9 mouse cellular contexts compared by ENCODE assay signal in genomic region chr11:109363191-109364133, GRCm38 (mm10). TPM values are rescaled to one million over a fixed set of nuclear protein-coding genes. Genes with fewer than 3 reads are reported as not detected.
DNase-seq lines count a peak whose midpoint lies in the region; ATAC-seq lines count a peak whose summit lies in the region.
"Had no signal": no experiment of that assay in that cellular context is flagged by ENCODE, and none has a peak within 500 bp of the region (broad histone marks: within the 10 kb centered on the region; RNA-seq: fewer than 3 reads in every experiment).

No protein-coding gene starts in this region.

- 1% methylated on average over 52 of the region's 53 CpGs for WGBS in embryonic facial prominence, embryonic 15.5 days
- WGBS in heart, embryonic 16.5 days: under 1% methylated on average over 53 of the region's 53 CpGs
- 2% methylated on average over 44 of the region's 53 CpGs for WGBS in stomach, embryonic 14.5 days

- peak overlapping the region; percentile 96 for H3K27ac ChIP-seq in embryonic facial prominence, embryonic 15.5 days (replicated peaks)
- H3K27ac ChIP-seq in heart, embryonic 16.5 days (ENCODE audit: low read length): peak overlapping the region; percentile 99
- H3K27ac ChIP-seq in stomach, embryonic 14.5 days (ENCODE audit: low read length): peak overlapping the region; percentile 96

- H3K4me2 ChIP-seq in embryonic facial prominence, embryonic 15.5 days (replicated peaks): peak overlapping the region; percentile 65
- H3K4me2 ChIP-seq in heart, embryonic 16.5 days (ENCODE audit: low read depth, low read length): peak overlapping the region; percentile 66
- H3K4me2 ChIP-seq in stomach, embryonic 14.5 days (replicated peaks; ENCODE audit: low read depth, low read length): peak overlapping the region; percentile 59

- H3K4me1 ChIP-seq in embryonic facial prominence, embryonic 15.5 days: peaks cover 57% of the 10 kb centered on the region
- peaks cover 62% of the 10 kb centered on the region for H3K4me1 ChIP-seq in heart, embryonic 16.5 days (ENCODE audit: control insufficient read depth, insufficient read depth, low read length)
- peaks cover 48% of the 10 kb centered on the region for H3K4me1 ChIP-seq in stomach, embryonic 14.5 days (ENCODE audit: control insufficient read depth, insufficient read depth, low read length)

- peak overlapping the region; percentile 85 for H3K9ac ChIP-seq in embryonic facial prominence, embryonic 15.5 days
- peak overlapping the region; percentile 96 for H3K9ac ChIP-seq in heart, embryonic 16.5 days (ENCODE audit: low read length)
- peak overlapping the region; percentile 95 for H3K9ac ChIP-seq in stomach, embryonic 14.5 days (replicated peaks; ENCODE audit: low read depth, low read length)

- peak; percentile 53 for ATAC-seq in embryonic facial prominence, embryonic 15.5 days (ENCODE audit: insufficient number of reproducible peaks, low FRiP score, low TSS enrichment, low read depth)
- peak; percentile 38 for ATAC-seq in heart, embryonic 16.5 days (replicated peaks; ENCODE audit: extremely low read depth, insufficient read depth, low FRiP score)
- peak; percentile 38 for ATAC-seq in megakaryocyte, adult 5-6 weeks (ENCODE audit: poor library complexity, severe bottlenecking)
- peak; percentile 43 for ATAC-seq in stomach, embryonic 14.5 days (ENCODE audit: insufficient number of reproducible peaks, insufficient read depth, low FRiP score, low read depth)

- peak overlapping the region; percentile 92 for H3K4me3 ChIP-seq in embryonic facial prominence, embryonic 15.5 days (replicated peaks)
- peak overlapping the region; percentile 81 for H3K4me3 ChIP-seq in heart, embryonic 16.5 days (ENCODE audit: low read length)
- H3K4me3 ChIP-seq in stomach, embryonic 14.5 days (ENCODE audit: low read depth, low read length): peak overlapping the region; percentile 97

- H3K9me3 ChIP-seq in embryonic facial prominence, embryonic 15.5 days (replicated peaks): no peaks in the 10 kb centered on the region
- no peaks in the 10 kb centered on the region for H3K9me3 ChIP-seq in heart, embryonic 16.5 days (replicated peaks; ENCODE audit: control insufficient read depth, low read length)
- H3K9me3 ChIP-seq in stomach, embryonic 14.5 days (ENCODE audit: control insufficient read depth, low read depth, low read length): no peaks in the 10 kb centered on the region

- peaks cover 5% of the 10 kb centered on the region; the same call in 1 of the 2 replicates for H3K36me3 ChIP-seq in embryonic facial prominence, embryonic 15.5 days
- H3K36me3 ChIP-seq in heart, embryonic 16.5 days (ENCODE audit: control insufficient read depth, insufficient read depth): peaks cover 8% of the 10 kb centered on the region
- peaks cover 14% of the 10 kb centered on the region for H3K36me3 ChIP-seq in stomach, embryonic 14.5 days (ENCODE audit: control insufficient read depth, insufficient read depth, low read length)

- H3K27me3 ChIP-seq in embryonic facial prominence, embryonic 15.5 days: no peaks in the 10 kb centered on the region
- H3K27me3 ChIP-seq in heart, embryonic 16.5 days (ENCODE audit: control insufficient read depth, insufficient read depth, low read length): no peaks in the 10 kb centered on the region
- no peaks in the 10 kb centered on the region for H3K27me3 ChIP-seq in stomach, embryonic 14.5 days (ENCODE audit: control insufficient read depth, insufficient read depth, low read length)

- DNase-seq in urinary bladder, adult 18-20 months (ENCODE audit: low spot score in 2 of 2): peak; percentile 31 to 59
- DNase-seq in urinary bladder, postnatal 10 days (ENCODE audit: low spot score): no peak
- peak; percentile 71 for DNase-seq in kidney, postnatal 10 days
- DNase-seq in right cerebral cortex, postnatal 14 days: no peak

RNA-seq across cellular contexts. Expression of gene Gna13, which starts 0.8 kb away (rescaled TPM):
- 24.8 and 25.6 TPM in 2 replicates for polyA plus RNA-seq in embryonic facial prominence, embryonic 15.5 days (2015; fragmentation: Nextera tagmentation; extraction: Ambion mirVana)
- polyA plus RNA-seq in heart, embryonic 16.5 days (2015; fragmentation: Nextera tagmentation; extraction: Ambion mirVana): 20.7 and 21.6 TPM in 2 replicates
- 59.5 and 61.2 TPM in 2 replicates for total RNA-seq in megakaryocyte, adult 5-6 weeks (2015)
- total RNA-seq in megakaryocyte, adult 5-6 weeks (2017): 54.2 and 57.3 TPM in 2 replicates
- 34.0 and 35.7 TPM in 2 replicates for polyA plus RNA-seq in stomach, embryonic 14.5 days (2014; fragmentation: Nextera tagmentation; extraction: Ambion mirVana)

RNA-seq across cellular contexts. Expression of gene 9930022D16Rik, which starts 50.3 kb away (rescaled TPM):
- polyA plus RNA-seq in embryonic facial prominence, embryonic 15.5 days (2015; fragmentation: Nextera tagmentation; extraction: Ambion mirVana): not detected in 2 replicates
- not detected in 2 replicates for polyA plus RNA-seq in heart, embryonic 16.5 days (2015; fragmentation: Nextera tagmentation; extraction: Ambion mirVana)
- total RNA-seq in megakaryocyte, adult 5-6 weeks (2015): 0.07 TPM in 1 of 2 replicates, not detected in the other
- total RNA-seq in megakaryocyte, adult 5-6 weeks (2017): 0.08 TPM in 1 of 2 replicates, not detected in the other
- not detected in 2 replicates for polyA plus RNA-seq in stomach, embryonic 14.5 days (2014; fragmentation: Nextera tagmentation; extraction: Ambion mirVana)
- total RNA-seq: adrenal gland, adult 18-20 months had no signal

Comparison
In these comparisons a context has a peak if more than half of its experiments do, and no peak if none do; other contexts are left out.
1. DNase-seq: peak in urinary bladder, adult 18-20 months (2 of 2) and kidney, postnatal 10 days (single experiment); none in urinary bladder, postnatal 10 days (single experiment) and right cerebral cortex, postnatal 14 days (single experiment).
2. Peak in every context shown above with its lines, with median percentiles within 50 percentile points of each other: ATAC-seq, H3K27ac ChIP-seq, H3K4me2 ChIP-seq, H3K4me3 ChIP-seq and H3K9ac ChIP-seq.